Mouse (Mus musculus): Measurements from ENCODE around the gene Hexb.

GRCm38 (mm10) chr13:97184656-97185055 lies 13.5 kb downstream of the Hexb start:
- no peak for TF ChIP-seq CTCF (IDR thresholded peaks at IDR 0.05)
- TF ChIP-seq EP300 (IDR thresholded peaks at IDR 0.05) = no peak
